Comparison of ENCODE assay signal across 7 mouse cellular contexts in the genomic region with DNA sequence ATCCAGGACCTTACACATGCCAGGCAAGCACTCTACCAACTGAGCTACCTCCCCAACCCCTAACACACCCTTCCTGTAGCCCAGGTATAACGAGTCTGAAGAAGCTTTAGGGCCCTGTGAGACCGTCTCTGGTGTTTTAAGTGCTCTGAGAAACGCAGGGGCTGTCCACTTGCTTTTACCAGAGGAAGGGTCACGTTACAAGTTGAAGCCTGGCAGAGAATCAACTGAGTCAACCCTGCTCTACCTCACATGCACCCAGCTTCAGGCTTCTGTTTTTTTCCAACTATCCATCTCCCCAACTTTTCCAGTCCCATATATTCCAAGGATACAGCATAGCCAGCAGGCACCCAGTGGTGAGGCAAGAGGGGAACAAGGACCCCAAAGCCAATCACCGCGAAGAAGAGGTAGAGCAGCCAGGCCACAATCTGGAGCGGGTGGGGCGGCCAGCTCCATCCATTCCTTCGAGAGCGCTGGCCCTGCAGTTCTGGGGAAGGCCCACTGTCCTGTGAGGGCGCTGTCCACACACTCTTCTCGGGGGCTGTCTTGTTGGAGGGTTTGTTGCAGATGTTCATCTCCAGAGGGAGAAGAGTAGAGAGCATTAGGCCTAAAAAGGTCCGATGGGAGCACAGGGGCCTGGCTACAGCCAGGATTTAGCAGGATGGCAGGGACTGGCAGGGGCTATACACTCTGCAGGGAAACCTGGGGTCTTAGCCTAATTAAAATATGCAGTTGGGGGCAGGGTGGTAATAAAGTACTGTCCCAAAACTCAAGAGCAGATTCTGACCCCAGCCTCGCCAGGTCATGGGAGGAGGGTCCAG. TPM values are rescaled to one million over a fixed set of nuclear protein-coding genes. Genes with fewer than 3 reads are reported as not detected.
DNase-seq lines count a peak whose midpoint lies in the region; ATAC-seq and TF ChIP-seq lines count a peak whose summit lies in the region.

No protein-coding gene starts in this region.

- H3K27me3 ChIP-seq in testis, adult 2 months (ENCODE audit: control insufficient read depth, insufficient read depth, low read length) = no peaks in the 10 kb centered on the region
- peaks cover 6% of the 10 kb centered on the region; the same call in 1 of the 2 replicates for H3K27me3 ChIP-seq in liver, embryonic 13.5 days
- H3K27me3 ChIP-seq in neural tube, embryonic 12.5 days (replicated peaks) = no peaks in the 10 kb centered on the region

- peaks cover 4% of the 10 kb centered on the region for H3K36me3 ChIP-seq in testis, adult 2 months (ENCODE audit: control insufficient read depth, insufficient read depth, low read length)
- no peaks in the 10 kb centered on the region for H3K36me3 ChIP-seq in liver, embryonic 13.5 days
- H3K36me3 ChIP-seq in neural tube, embryonic 12.5 days = no peaks in the 10 kb centered on the region

- TF ChIP-seq POLR2A in testis, adult 2 months (IDR thresholded peaks at IDR 0.05; ENCODE audit: control insufficient read depth, low read depth, low read length) = no peak

- WGBS in liver, embryonic 13.5 days (ENCODE audit: insufficient replicate concordance) = 46% methylated on average over 14 of the region's 14 CpGs
- 33% methylated on average over 14 of the region's 14 CpGs for whole genome bisulfite sequencing in neural tube, embryonic 12.5 days

- DNase-seq in testis, postnatal 14 days (ENCODE audit: low spot score) = no peak
- DNase-seq in embryo, embryonic 9.5 days (ENCODE audit: extremely low spot score) = peak; percentile 65
- peak; percentile 64 to 66 for DNase-seq in heart, postnatal 36 days
- peak; percentile 20 for DNase-seq in liver, embryonic 13.5 days
- no peak for DNase-seq in frontal cortex, postnatal 14 days (ENCODE audit: low spot score in 2 of 2)

- H3K9me3 ChIP-seq in liver, embryonic 13.5 days (replicated peaks) = no peaks in the 10 kb centered on the region
- H3K9me3 ChIP-seq in neural tube, embryonic 12.5 days = no peaks in the 10 kb centered on the region

- H3K27ac ChIP-seq in testis, adult 2 months (ENCODE audit: control insufficient read depth, insufficient read depth, low read depth, low read length) = no peak overlapping the region
- H3K27ac ChIP-seq in liver, embryonic 13.5 days = no peak overlapping the region
- 0 out of 2 replicates have a peak overlapping the region, but pooled peaks have one; percentile 0 for H3K27ac ChIP-seq in neural tube, embryonic 12.5 days

- TF ChIP-seq CTCF in testis, adult 2 months (IDR thresholded peaks at IDR 0.05; ENCODE audit: control insufficient read depth, insufficient read depth, insufficient replicate concordance, low read depth, low read length) = peak; percentile 33; the same call in 1 of the 2 replicates

- H3K4me3 ChIP-seq in testis, adult 2 months (ENCODE audit: control insufficient read depth, low read depth, low read length) = no peak overlapping the region
- H3K4me3 ChIP-seq in liver, embryonic 13.5 days (replicated peaks) = no peak overlapping the region
- no peak overlapping the region for H3K4me3 ChIP-seq in neural tube, embryonic 12.5 days

- intact Hi-C loops in heart, postnatal 36 days (cut with DNase I) = loop anchor here (2.0 kb wide), 3 partner anchors 31 to 71 kb away; no protein-coding TSS in a partner anchor

- no peak overlapping the region for H3K4me2 ChIP-seq in liver, embryonic 13.5 days
- H3K4me2 ChIP-seq in neural tube, embryonic 12.5 days (replicated peaks) = no peak overlapping the region

- no peak overlapping the region for H3K9ac ChIP-seq in liver, embryonic 13.5 days
- H3K9ac ChIP-seq in neural tube, embryonic 12.5 days = no peak overlapping the region

- no peaks in the 10 kb centered on the region for H3K4me1 ChIP-seq in testis, adult 2 months (ENCODE audit: control insufficient read depth, insufficient read depth, low read length)
- H3K4me1 ChIP-seq in liver, embryonic 13.5 days (replicated peaks) = no peaks in the 10 kb centered on the region
- peaks cover 10% of the 10 kb centered on the region; the same call in 1 of the 2 replicates for H3K4me1 ChIP-seq in neural tube, embryonic 12.5 days

- no peak for ATAC-seq in liver, embryonic 13.5 days (ENCODE audit: low read depth)
- ATAC-seq in neural tube, embryonic 12.5 days (ENCODE audit: low FRiP score, low read depth) = peak; percentile 42; the same call in 1 of the 2 replicates

RNA-seq across cellular contexts. Expression of gene Tppp3, which starts 12.1 kb away (rescaled TPM):
- 21.5 and 23.4 TPM in 2 replicates for polyA plus RNA-seq in testis, adult 2 months (2012; rRNA removed)
- total RNA-seq in heart, postnatal 36 days (2021) = 10 to 100 TPM; 43.3 to 45.7 TPM
- 1.6 and 1.8 TPM in 2 replicates for polyA plus RNA-seq in liver, embryonic 13.5 days (2015; fragmentation: Nextera tagmentation; extraction: Ambion mirVana)
- polyA plus RNA-seq in neural tube, embryonic 12.5 days (2016; fragmentation: Nextera tagmentation; extraction: Ambion mirVana) = 242 and 246 TPM in 2 replicates

RNA-seq across cellular contexts. Expression of gene Zdhhc1, which starts 13.3 kb away (rescaled TPM):
- polyA plus RNA-seq in testis, adult 2 months (2012; rRNA removed) = 45.4 and 50.1 TPM in 2 replicates
- 10 to 100 TPM; 14.5 to 14.9 TPM for total RNA-seq in heart, postnatal 36 days (2021)
- polyA plus RNA-seq in liver, embryonic 13.5 days (2015; fragmentation: Nextera tagmentation; extraction: Ambion mirVana) = 2.1 TPM in 2 replicates
- 29.0 and 30.7 TPM in 2 replicates for polyA plus RNA-seq in neural tube, embryonic 12.5 days (2016; fragmentation: Nextera tagmentation; extraction: Ambion mirVana)

RNA-seq across cellular contexts. Expression of gene Hsd11b2, which starts 35.1 kb away (rescaled TPM):
- 0.19 and 0.41 TPM in 2 replicates for polyA plus RNA-seq in testis, adult 2 months (2012; rRNA removed)
- total RNA-seq in heart, postnatal 36 days (2021) = not detected
- polyA plus RNA-seq in liver, embryonic 13.5 days (2015; fragmentation: Nextera tagmentation; extraction: Ambion mirVana) = 1.5 and 2.2 TPM in 2 replicates
- polyA plus RNA-seq in neural tube, embryonic 12.5 days (2016; fragmentation: Nextera tagmentation; extraction: Ambion mirVana) = 23.8 and 25.7 TPM in 2 replicates

Comparison
In these comparisons a context has a peak if more than half of its experiments do, and no peak if none do; other contexts are left out.
1. DNase-seq: peak in embryo, embryonic 9.5 days (single experiment), heart, postnatal 36 days (2 of 2) and liver, embryonic 13.5 days (single experiment); none in testis, postnatal 14 days (single experiment) and frontal cortex, postnatal 14 days (0 of 2).